Mouse (Mus musculus) MEL (cell line): ENCODE measurements around the gene Ephb2. TPM values are rescaled to one million over a fixed set of nuclear protein-coding genes. Genes with fewer than 3 reads are reported as not detected.

Source experiments
- DNase-seq: peaks from one replicate; pipeline ENCODE4 v3.0.0; 2011; ENCODE audit warnings: low read depth, low spot score
- H3K27ac ChIP-seq: 2 replicates; pipeline ENCODE4 v1.5.1; 2012; ENCODE audit warnings: low read depth, mild to moderate bottlenecking, control low read depth, low read length, moderate library complexity; ENCODE audit not compliant: control insufficient read depth
- H3K27me3 ChIP-seq, 2 experiments: fragments of 150-350 bp in 1 of 2; sonication (generic) in 1 of 2; 2 replicates each; pipeline ENCODE4 v1.6.1; 2012; ENCODE audit warnings: low read length in 2 of 2, mild to moderate bottlenecking in 2 of 2, improper control_type of control experiment in 1 of 2, moderate library complexity in 1 of 2; ENCODE audit not compliant: insufficient read depth in 2 of 2, control insufficient read depth in 1 of 2
- H3K36me3 ChIP-seq, 2 experiments: 2 replicates each; pipeline ENCODE4 v1.6.1; 2012 to 2014; ENCODE audit warnings: low read length in 2 of 2, improper control_type of control experiment in 1 of 2, inconsistent platforms in 1 of 2, mild to moderate bottlenecking in 1 of 2; ENCODE audit not compliant: insufficient read depth in 2 of 2, control insufficient read depth in 1 of 2
- H3K4me1 ChIP-seq, 2 experiments: fragments of 150-350 bp in 1 of 2; sonication (generic) in 1 of 2; 2 replicates each; pipeline ENCODE4 v1.6.1; 2012; ENCODE audit warnings: low read length in 2 of 2, improper control_type of control experiment in 1 of 2, mild to moderate bottlenecking in 1 of 2; ENCODE audit not compliant: insufficient read depth in 2 of 2, control insufficient read depth in 1 of 2
- H3K4me3 ChIP-seq, 2 experiments: fragments of 150-350 bp in 1 of 2; sonication (generic) in 1 of 2; 2 replicates each; pipeline ENCODE4 v1.5.1; 2012; ENCODE audit warnings: low read depth in 2 of 2, low read length in 2 of 2, mild to moderate bottlenecking in 2 of 2, moderate library complexity in 2 of 2, control low read depth in 1 of 2, improper control_type of control experiment in 1 of 2; ENCODE audit not compliant: control insufficient read depth in 1 of 2, insufficient read depth in 1 of 2
- H3K79me2 ChIP-seq: 2 replicates; pipeline ENCODE4 v1.6.1; 2012; ENCODE audit warnings: mild to moderate bottlenecking, low read length, moderate library complexity; ENCODE audit not compliant: control insufficient read depth, poor library complexity, insufficient read depth
- H3K9ac ChIP-seq: 2 replicates; pipeline ENCODE4 v1.6.1; 2012; ENCODE audit warnings: low read depth, mild to moderate bottlenecking, control low read depth, low read length, moderate library complexity; ENCODE audit not compliant: control insufficient read depth, poor library complexity, severe bottlenecking
- H3K9me3 ChIP-seq: fragments of 150-350 bp; sonication (generic); replicated peaks from 2 replicates; pipeline ENCODE4 v1.6.1; 2012; ENCODE audit warnings: mild to moderate bottlenecking, low read length, improper control_type of control experiment, moderate library complexity; ENCODE audit not compliant: insufficient read depth
- BHLHE40 ChIP-seq: IDR thresholded peaks from 2 replicates; pipeline ENCODE4 v1.6.1; 2012; ENCODE audit warnings: low read depth, mild to moderate bottlenecking, inconsistent platforms, low read length, improper control_type of control experiment, borderline replicate concordance
- CTCF ChIP-seq, 3 experiments: IDR thresholded peaks in 2 of 3; conservative IDR thresholded peaks in 1 of 3; 2 replicates each; pipeline ENCODE4 v1.5.1; 2011 to 2012; ENCODE audit warnings: low read length in 3 of 3, low read depth in 2 of 3, mild to moderate bottlenecking in 2 of 3, improper control_type of control experiment in 1 of 3, inconsistent platforms in 1 of 3, mixed read lengths in 1 of 3, moderate library complexity in 1 of 3; ENCODE audit not compliant: control insufficient read depth in 1 of 3, insufficient read depth in 1 of 3, poor library complexity in 1 of 3, severe bottlenecking in 1 of 3
- E2F4 ChIP-seq: IDR thresholded peaks from 2 replicates; pipeline ENCODE4 v1.6.1; 2011; ENCODE audit warnings: low read depth, low read length, improper control_type of control experiment, borderline replicate concordance
- ELF1 ChIP-seq: IDR thresholded peaks from 2 replicates; pipeline ENCODE4 v1.6.1; 2014; ENCODE audit warnings: low read depth, mild to moderate bottlenecking, inconsistent platforms, low read length, improper control_type of control experiment, moderate library complexity
- GATA1 ChIP-seq: IDR thresholded peaks from 2 replicates; pipeline ENCODE4 v1.6.1; 2011; ENCODE audit warnings: low read depth, low read length, improper control_type of control experiment
- HCFC1 ChIP-seq: IDR thresholded peaks from 2 replicates; pipeline ENCODE4 v1.6.1; 2012; ENCODE audit warnings: low read depth, mild to moderate bottlenecking, inconsistent platforms, low read length, improper control_type of control experiment, moderate library complexity
- JUND ChIP-seq: IDR thresholded peaks from 2 replicates; pipeline ENCODE4 v1.6.1; 2011; ENCODE audit warnings: low read depth, mild to moderate bottlenecking, improper control_type of control experiment, low read length
- KAT2A ChIP-seq: conservative IDR thresholded peaks from 2 replicates; pipeline ENCODE4 v1.6.1; 2012; ENCODE audit warnings: low read depth, low read length, improper control_type of control experiment, inconsistent platforms
- MAX ChIP-seq: IDR thresholded peaks from 2 replicates; pipeline ENCODE4 v1.6.1; 2011; ENCODE audit warnings: low read length, improper control_type of control experiment
- MAZ ChIP-seq: IDR thresholded peaks from 2 replicates; pipeline ENCODE4 v1.6.1; 2012; ENCODE audit warnings: low read depth, mild to moderate bottlenecking, inconsistent platforms, low read length, improper control_type of control experiment
- MEF2A ChIP-seq: IDR thresholded peaks from 2 replicates; pipeline ENCODE4 v1.6.1; 2014; ENCODE audit warnings: low read depth, mild to moderate bottlenecking, inconsistent platforms, low read length, improper control_type of control experiment; ENCODE audit not compliant: poor library complexity, insufficient replicate concordance, severe bottlenecking; ENCODE audit errors: extremely low read depth
- NELFE ChIP-seq: IDR thresholded peaks from 2 replicates; pipeline ENCODE4 v1.6.1; 2011; ENCODE audit warnings: low read depth, low read length, improper control_type of control experiment
- NRF1 ChIP-seq: IDR thresholded peaks from 2 replicates; pipeline ENCODE4 v1.6.1; 2014; ENCODE audit warnings: low read depth, mild to moderate bottlenecking, inconsistent platforms, low read length, improper control_type of control experiment, moderate library complexity; ENCODE audit not compliant: poor library complexity, insufficient read depth, severe bottlenecking
- POLR2A ChIP-seq, 2 experiments: IDR thresholded peaks; 2 replicates each; pipeline ENCODE4 v1.6.1; 2011 to 2012; ENCODE audit warnings: low read length in 2 of 2, mild to moderate bottlenecking in 2 of 2, control low read depth in 1 of 2, improper control_type of control experiment in 1 of 2, low read depth in 1 of 2, moderate library complexity in 1 of 2; ENCODE audit not compliant: control insufficient read depth in 1 of 2, insufficient read depth in 1 of 2, poor library complexity in 1 of 2
- POLR2AphosphoS2 ChIP-seq: IDR thresholded peaks from 2 replicates; pipeline ENCODE4 v1.6.1; 2011; ENCODE audit warnings: low read length, improper control_type of control experiment
- SIN3A ChIP-seq: IDR thresholded peaks from 2 replicates; pipeline ENCODE4 v1.6.1; 2012; ENCODE audit warnings: low read length, improper control_type of control experiment, inconsistent platforms
- SMC3 ChIP-seq: IDR thresholded peaks from 2 replicates; pipeline ENCODE4 v1.6.1; 2011; ENCODE audit warnings: low read depth, low read length, improper control_type of control experiment
- TCF12 ChIP-seq: IDR thresholded peaks from 2 replicates; pipeline ENCODE4 v1.6.1; 2014; ENCODE audit warnings: low read depth, mild to moderate bottlenecking, inconsistent platforms, low read length, improper control_type of control experiment, moderate library complexity
- UBTF ChIP-seq: IDR thresholded peaks from 2 replicates; pipeline ENCODE4 v1.6.1; 2012; ENCODE audit warnings: low read depth, mild to moderate bottlenecking, inconsistent platforms, low read length, improper control_type of control experiment, moderate library complexity, borderline replicate concordance; ENCODE audit not compliant: insufficient read depth
- USF1 ChIP-seq: IDR thresholded peaks from 2 replicates; pipeline ENCODE4 v1.6.1; 2014; ENCODE audit warnings: low read depth, mild to moderate bottlenecking, inconsistent platforms, low read length, improper control_type of control experiment, moderate library complexity
- ZNF384 ChIP-seq: IDR thresholded peaks from 2 replicates; pipeline ENCODE4 v1.6.1; 2012; ENCODE audit warnings: low read depth, mild to moderate bottlenecking, inconsistent platforms, low read length, improper control_type of control experiment
- polyA plus RNA-seq, 2 experiments: library from polyadenylated mRNA; stranded (reverse) in 1 of 2; unstranded in 1 of 2; fragments of >175 nt in 1 of 2; fragments of >200 nt in 1 of 2; gene quantifications; 2 replicates each; pipeline versions ENCODE4 v1.2.1 to v1.2.4; 2012; ENCODE audit warnings: low replicate concordance in 2 of 2, low read depth in 1 of 2; ENCODE audit not compliant: insufficient read length in 2 of 2, insufficient read depth in 1 of 2, missing spikeins in 1 of 2
- total RNA-seq: library from RNA; depleted of rRNA; stranded (reverse); fragments of 300-350 nt; gene quantifications from 2 replicates; pipeline ENCODE4 v1.2.3, GENCODE M21; 2012

Ephb2 gene
- total and polyA plus RNA-seq, 3 experiments = 1.9 to 4.1 TPM; not detected in 1

- Histone ChIP-seq H3K9ac (no peak overlapping the region), H3K4me3 (no peak overlapping the region), H3K27ac (no peak overlapping the region), H3K79me2 (no peaks in the 10 kb centered on the region), H3K4me1 (no peaks in the 10 kb centered on the region), H3K36me3 (no peaks in the 10 kb centered on the region), H3K27me3 (no peaks in the 10 kb centered on the region), H3K9me3 (no peaks in the 10 kb centered on the region)
- no peak for DNase-seq
- no peak for TF ChIP-seq SIN3A
- TF ChIP-seq CTCF (IDR thresholded peaks at IDR 0.05 in 2 of 3, conservative IDR thresholded peaks at IDR 0.05 in 1 of 3; ENCODE audit: control insufficient read depth in 1 of 3, insufficient read depth in 1 of 3, low read depth in 2 of 3, low read length in 3 of 3, poor library complexity in 1 of 3, severe bottlenecking in 1 of 3) = no peak
- no peak for TF ChIP-seq POLR2A (IDR thresholded peaks at IDR 0.05; ENCODE audit: control insufficient read depth in 1 of 2, insufficient read depth in 1 of 2, low read depth in 1 of 2, low read length in 2 of 2, poor library complexity in 1 of 2)
- no peak for TF ChIP-seq ELF1
- no peak for TF ChIP-seq MAZ
- no peak for TF ChIP-seq NELFE
- TF ChIP-seq UBTF = no peak
- TF ChIP-seq GATA1 = no peak
- no peak for TF ChIP-seq SMC3
- no peak for TF ChIP-seq BHLHE40
- TF ChIP-seq MEF2A = no peak
- TF ChIP-seq HCFC1 = no peak
- TF ChIP-seq TCF12 = no peak
- TF ChIP-seq JUND = no peak
- no peak for TF ChIP-seq E2F4
These were observed 99.9 kb downstream of the Ephb2 start for GRCm38 (mm10) chr4:136735856-136736255.

- Histone ChIP-seq H3K27me3 (no peaks in the 10 kb centered on the region), H3K36me3 (no peaks in the 10 kb centered on the region), H3K9ac (no peak overlapping the region), H3K27ac (no peak overlapping the region), H3K9me3 (no peaks in the 10 kb centered on the region), H3K4me3 (no peak overlapping the region), H3K79me2 (no peaks in the 10 kb centered on the region), H3K4me1 (no peaks in the 10 kb centered on the region)
- no peak for DNase-seq
- TF ChIP-seq SMC3 (no peak), NRF1 (no peak), POLR2AphosphoS2 (no peak), KAT2A (no peak), MAX (no peak), USF1 (no peak), ZNF384 (no peak)
These were observed 101.5 kb downstream of the Ephb2 start for GRCm38 (mm10) chr4:136734210-136734803.
